In genomic region chr6:113681271-113681670, GRCm38 (mm10) we compare ENCODE assay signal across 9 mouse cellular contexts. TPM values are rescaled to one million over a fixed set of nuclear protein-coding genes. Genes with fewer than 3 reads are reported as not detected.
DNase-seq lines count a peak whose midpoint lies in the region; ATAC-seq and TF ChIP-seq lines count a peak whose summit lies in the region.
"Had no signal": no experiment of that assay in that cellular context is flagged by ENCODE, and none has a peak within 500 bp of the region (broad histone marks: within the 10 kb centered on the region; RNA-seq: fewer than 3 reads in every experiment).

No protein-coding gene starts in this region.

- H3K36me3 ChIP-seq in liver, adult 2 months (ENCODE audit: control insufficient read depth, insufficient read depth, low read length): peaks cover 13% of the 10 kb centered on the region; the same call in 1 of the 2 replicates
- H3K36me3 ChIP-seq in neural tube, embryonic 11.5 days (ENCODE audit: control insufficient read depth, insufficient read depth, low read length): no peaks in the 10 kb centered on the region
- H3K36me3 ChIP-seq: embryonic facial prominence, embryonic 13.5 days had no signal

- peak; percentile 91 for DNase-seq in 416B (ENCODE audit: low read depth)
- DNase-seq in adrenal gland, adult (ENCODE audit: inconsistent age in 2 of 2, low spot score in 1 of 2): peak; percentile 86 to 95
- peak; percentile 98 for DNase-seq in heart, adult 11 months
- DNase-seq in kidney, adult 9 months: peak; percentile 95
- DNase-seq in liver, adult 2 months (ENCODE audit: extremely low read depth, low read depth, low spot score): peak; percentile 54
- DNase-seq in neural tube, embryonic 11.5 days (ENCODE audit: low spot score): peak; percentile 79
- DNase-seq in testis, postnatal 14 days (ENCODE audit: low spot score): peak; percentile 65

- H3K27ac ChIP-seq in cortical plate, adult 2 months (ENCODE audit: insufficient read depth, low read length): no peak overlapping the region
- no peak overlapping the region for H3K27ac ChIP-seq in liver, adult 2 months (replicated peaks; ENCODE audit: insufficient read depth, low read depth, low read length)
- no peak overlapping the region for H3K27ac ChIP-seq in neural tube, embryonic 11.5 days (ENCODE audit: low read depth, low read length)
- H3K27ac ChIP-seq: embryonic facial prominence, embryonic 13.5 days had no signal

- no peak overlapping the region for H3K4me2 ChIP-seq in neural tube, embryonic 11.5 days (ENCODE audit: low read depth)
- H3K4me2 ChIP-seq: embryonic facial prominence, embryonic 13.5 days had no signal

- H3K4me1 ChIP-seq in cortical plate, adult 2 months (ENCODE audit: control insufficient read depth, insufficient read depth, low read length): no peaks in the 10 kb centered on the region
- peaks cover 11% of the 10 kb centered on the region; the same call in 1 of the 2 replicates for H3K4me1 ChIP-seq in liver, adult 2 months (ENCODE audit: control insufficient read depth, insufficient read depth, low read length)
- H3K4me1 ChIP-seq in neural tube, embryonic 11.5 days (ENCODE audit: control insufficient read depth, insufficient read depth, low read length): no peaks in the 10 kb centered on the region
- H3K4me1 ChIP-seq: embryonic facial prominence, embryonic 13.5 days had no signal

- peak; percentile 89 for TF ChIP-seq CTCF in cortical plate, adult 2 months (IDR thresholded peaks at IDR 0.05; ENCODE audit: extremely low read depth, insufficient read depth, low read length)
- peak; percentile 94 for TF ChIP-seq CTCF in liver, adult 2 months (IDR thresholded peaks at IDR 0.05; ENCODE audit: low read depth, low read length)

- H3K79me2 ChIP-seq in liver, adult 2 months (ENCODE audit: control insufficient read depth, insufficient read depth, low read length): no peaks in the 10 kb centered on the region

- TF ChIP-seq POLR2A in cortical plate, adult 2 months (IDR thresholded peaks at IDR 0.05; ENCODE audit: extremely low read depth, insufficient read depth, low read length): no peak
- no peak for TF ChIP-seq POLR2A in liver, adult 2 months (IDR thresholded peaks at IDR 0.05; ENCODE audit: extremely low read depth, insufficient read depth, low read length)

- ATAC-seq in neural tube, embryonic 11.5 days (ENCODE audit: insufficient read depth, low FRiP score, low TSS enrichment): no peak

- H3K9ac ChIP-seq in liver, adult 2 months (ENCODE audit: low read depth, low read length): no peak overlapping the region
- no peak overlapping the region for H3K9ac ChIP-seq in neural tube, embryonic 11.5 days (ENCODE audit: low read length)
- H3K9ac ChIP-seq: embryonic facial prominence, embryonic 13.5 days had no signal

- H3K9me3 ChIP-seq in neural tube, embryonic 11.5 days (ENCODE audit: control insufficient read depth, low read length): no peaks in the 10 kb centered on the region
- H3K9me3 ChIP-seq: embryonic facial prominence, embryonic 13.5 days had no signal

- WGBS in liver, adult 2 months: 21% methylated on average over 4 of the region's 4 CpGs
- 24% methylated on average over 4 of the region's 4 CpGs for WGBS in neural tube, embryonic 11.5 days

- H3K27me3 ChIP-seq in liver, adult 2 months (ENCODE audit: control insufficient read depth, insufficient read depth, low read length): no peaks in the 10 kb centered on the region
- no peaks in the 10 kb centered on the region for H3K27me3 ChIP-seq in neural tube, embryonic 11.5 days (ENCODE audit: control insufficient read depth, insufficient read depth, low read length)
- H3K27me3 ChIP-seq: embryonic facial prominence, embryonic 13.5 days had no signal

- no peak overlapping the region for H3K4me3 ChIP-seq in cortical plate, adult 2 months (ENCODE audit: insufficient read depth, low read length)
- H3K4me3 ChIP-seq in liver, adult 2 months (ENCODE audit: insufficient read depth, low read depth, low read length): no peak overlapping the region
- no peak overlapping the region for H3K4me3 ChIP-seq in neural tube, embryonic 11.5 days (ENCODE audit: low read depth, low read length)
- H3K4me3 ChIP-seq: embryonic facial prominence, embryonic 13.5 days had no signal

RNA-seq across cellular contexts. Expression of gene Tatdn2, which starts 15.6 kb away (rescaled TPM):
- polyA plus RNA-seq in cortical plate, adult 2 months (2012; rRNA removed): 28.4 and 28.8 TPM in 2 replicates
- 15.0 and 19.9 TPM in 2 replicates for total RNA-seq in liver, adult 2 months (2014; rRNA removed)
- polyA plus RNA-seq in liver, adult 2 months (2012; rRNA removed): 15.6 and 16.7 TPM in 2 replicates
- 0.95 and 0.97 TPM in 2 replicates for polyA plus RNA-seq in neural tube, embryonic 11.5 days (2014; fragmentation: Nextera tagmentation; extraction: Ambion mirVana)

RNA-seq across cellular contexts. Expression of gene Ghrl, which starts 38.4 kb away (rescaled TPM):
- polyA plus RNA-seq in cortical plate, adult 2 months (2012; rRNA removed): 0.15 and 0.40 TPM in 2 replicates
- total RNA-seq in liver, adult 2 months (2014; rRNA removed): not detected in 2 replicates
- polyA plus RNA-seq in liver, adult 2 months (2012; rRNA removed): not detected in 2 replicates
- 0.39 TPM in 1 of 2 replicates, not detected in the other for polyA plus RNA-seq in neural tube, embryonic 11.5 days (2014; fragmentation: Nextera tagmentation; extraction: Ambion mirVana)

RNA-seq across cellular contexts. Expression of gene Irak2, which starts 43.0 kb away (rescaled TPM):
- polyA plus RNA-seq in cortical plate, adult 2 months (2012; rRNA removed): 23.7 and 24.7 TPM in 2 replicates
- total RNA-seq in liver, adult 2 months (2014; rRNA removed): 18.2 and 20.7 TPM in 2 replicates
- polyA plus RNA-seq in liver, adult 2 months (2012; rRNA removed): 30.8 and 36.1 TPM in 2 replicates
- 2.4 and 2.6 TPM in 2 replicates for polyA plus RNA-seq in neural tube, embryonic 11.5 days (2014; fragmentation: Nextera tagmentation; extraction: Ambion mirVana)

RNA-seq across cellular contexts. Expression of gene Vhl, which starts 57.5 kb away (rescaled TPM):
- polyA plus RNA-seq in cortical plate, adult 2 months (2012; rRNA removed): 55.1 and 67.8 TPM in 2 replicates
- total RNA-seq in liver, adult 2 months (2014; rRNA removed): 7.2 and 9.1 TPM in 2 replicates
- 12.1 and 14.0 TPM in 2 replicates for polyA plus RNA-seq in liver, adult 2 months (2012; rRNA removed)
- 64.9 and 68.2 TPM in 2 replicates for polyA plus RNA-seq in neural tube, embryonic 11.5 days (2014; fragmentation: Nextera tagmentation; extraction: Ambion mirVana)

RNA-seq across cellular contexts. Expression of gene Sec13, which starts 59.3 kb away (rescaled TPM):
- 105 TPM in 2 replicates for polyA plus RNA-seq in cortical plate, adult 2 months (2012; rRNA removed)
- total RNA-seq in liver, adult 2 months (2014; rRNA removed): 98.7 and 108 TPM in 2 replicates
- polyA plus RNA-seq in liver, adult 2 months (2012; rRNA removed): 86.2 and 88.2 TPM in 2 replicates
- polyA plus RNA-seq in neural tube, embryonic 11.5 days (2014; fragmentation: Nextera tagmentation; extraction: Ambion mirVana): 302 and 309 TPM in 2 replicates
